Mouse (Mus musculus) heart, adult 9 months (tissue): Measurements from ENCODE around the gene Olfr866.

Experiments used
- DNase-seq, 2 experiments: peaks; one replicate each; pipeline ENCODE4 v3.0.0; 2022; ENCODE audit warnings: low spot score in 2 of 2

Olfr866 gene

DNA sequence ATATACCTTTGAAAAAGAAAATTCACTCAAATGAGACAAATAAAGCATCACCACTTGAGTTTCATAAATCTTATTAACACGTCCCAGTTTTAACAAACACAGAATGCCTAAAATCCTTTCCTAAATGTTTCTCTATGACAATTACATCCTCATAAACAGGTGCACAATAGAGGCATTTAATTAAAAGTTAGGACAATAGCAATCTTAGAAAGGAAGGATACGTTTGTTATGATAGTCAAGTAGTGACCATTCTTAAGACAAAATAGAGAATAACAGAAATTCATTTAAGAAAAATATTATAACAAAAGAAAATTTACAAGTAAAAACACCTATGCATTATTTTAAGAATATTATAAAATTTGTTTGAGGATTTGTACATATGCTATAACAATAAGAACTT lies at the start of gene Olfr866:
Olfr866 (minus strand) TSS at position 101 of the 400 bp plus-strand sequence.
- no peak for DNase-seq

DNA sequence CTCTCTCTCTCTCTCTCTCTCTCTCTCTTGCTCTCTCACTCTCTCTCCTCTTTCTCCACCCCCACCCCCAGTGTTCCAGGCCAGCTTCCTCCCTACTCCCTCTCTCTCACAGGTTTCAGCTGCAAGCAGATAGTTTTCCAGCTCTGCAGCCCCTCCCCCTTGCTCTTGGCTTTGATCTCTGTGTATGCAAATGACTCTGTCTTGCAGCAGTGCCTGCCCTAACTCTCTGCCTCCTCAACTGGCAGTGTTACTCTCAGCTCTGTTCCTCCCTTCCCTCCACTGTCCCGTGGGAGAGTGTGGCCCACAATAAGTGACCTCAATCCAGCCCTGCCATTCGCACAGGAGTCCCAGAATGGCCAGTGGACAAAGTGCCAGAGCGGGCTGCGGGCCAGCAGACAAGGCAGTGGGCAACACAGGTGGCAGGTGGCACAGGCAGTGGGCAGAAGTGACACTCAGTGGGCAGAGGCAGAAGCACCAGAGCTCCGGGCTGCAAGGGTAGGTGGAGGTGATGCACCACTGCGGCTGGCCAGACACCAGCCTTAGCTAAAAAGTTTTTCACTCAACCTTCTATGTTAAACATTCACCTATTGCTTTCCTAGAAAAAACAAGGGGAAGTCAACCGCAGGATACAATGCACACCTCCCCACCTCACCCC lies 45.8 kb upstream of the Olfr866 start:
- DNase-seq, result no peak

DNA sequence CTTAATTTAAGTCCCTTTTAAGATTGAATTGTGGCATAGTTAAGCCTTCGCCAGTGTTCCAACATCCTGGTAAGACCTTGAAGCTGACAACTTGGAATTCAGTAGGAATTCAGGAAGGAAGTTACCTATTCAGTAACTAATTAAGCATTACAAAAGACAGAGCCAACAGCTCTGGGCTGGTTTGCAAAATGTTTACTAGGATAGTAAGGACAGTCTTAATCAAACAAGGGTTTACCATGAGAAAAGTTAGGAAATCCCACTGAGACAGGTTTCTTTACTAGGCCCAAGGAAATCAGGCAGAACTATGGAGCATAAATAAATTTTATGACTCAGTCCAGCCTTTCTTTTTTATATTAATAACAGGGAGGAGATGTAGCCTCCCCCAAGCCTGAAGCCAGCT lies 43.5 kb upstream of the Olfr866 start:
- DNase-seq, result no peak

DNA sequence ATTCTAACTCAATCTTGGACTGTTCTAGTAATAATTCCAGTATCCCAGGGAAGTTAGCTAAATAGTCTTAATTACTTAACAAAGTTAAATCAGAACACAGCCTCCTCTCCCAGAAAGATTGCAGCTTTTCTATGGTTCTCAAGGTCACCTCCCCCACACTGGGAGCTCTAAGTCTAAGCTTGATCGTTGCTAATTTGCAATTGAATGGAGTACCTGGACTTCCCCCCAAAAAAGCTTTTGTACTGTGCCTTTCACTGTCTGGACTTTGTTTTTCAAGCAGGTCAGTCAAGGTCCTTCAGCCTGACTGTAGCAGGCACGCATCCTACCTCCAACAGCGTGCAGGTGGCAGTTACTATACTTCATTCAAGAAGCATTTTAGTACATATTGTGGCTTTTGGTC lies 42.4 kb upstream of the Olfr866 start:
- DNase-seq, result no peak

DNA sequence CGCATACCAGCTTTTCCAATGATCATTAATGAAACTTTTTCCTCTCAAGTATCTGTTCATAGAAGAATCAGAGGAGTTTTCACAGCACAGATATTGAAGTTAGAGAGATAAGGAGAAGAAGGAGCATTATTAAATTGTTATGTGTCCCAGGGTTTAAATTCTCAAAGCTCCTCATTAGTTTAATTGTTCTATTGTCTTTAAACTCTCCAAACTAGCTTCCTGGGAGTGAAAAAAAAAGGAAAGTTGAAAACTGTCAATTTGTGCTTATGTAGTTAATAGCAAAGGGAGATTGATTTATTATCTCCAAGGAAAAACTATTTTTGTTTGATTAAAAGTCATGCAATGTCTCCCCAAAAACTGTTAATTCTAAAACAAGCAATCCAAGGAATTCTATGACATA lies 29.6 kb upstream of the Olfr866 start, which contains the start of gene Olfr867:
Olfr867 (minus strand) TSS at position 101 of the 400 bp plus-strand sequence.
- DNase-seq, result no peak

DNA sequence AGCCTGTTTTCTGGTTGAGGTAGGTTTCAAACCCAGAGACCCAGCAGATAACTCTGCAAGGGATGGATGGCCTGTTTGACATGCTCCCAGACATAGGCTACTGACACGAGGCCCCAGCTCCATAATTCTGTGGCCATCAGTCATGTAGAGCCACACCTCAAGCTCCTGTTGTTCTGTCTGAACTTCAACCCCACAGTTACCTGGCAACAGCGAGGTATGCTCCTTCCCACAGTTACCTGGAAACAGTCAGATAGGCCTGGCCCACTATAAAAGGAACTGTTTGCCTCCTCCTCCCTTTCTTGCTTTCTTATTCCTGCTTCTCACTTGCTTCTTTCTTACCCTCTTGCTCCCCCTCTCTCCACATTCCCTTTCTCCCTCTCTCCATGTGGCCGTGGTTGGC lies 20.1 kb upstream of the Olfr866 start:
- no peak for DNase-seq
